Mouse (Mus musculus): Measurements from ENCODE around the gene B4galt5.
"Not testable (repeated sequence)": the region's sequence is repeated elsewhere in the genome, so short reads cannot be mapped to it uniquely, and the experiment has no call there.

B4galt5 gene

GRCm38 (mm10) chr2:167348376-167349282 lies at the start of gene B4galt5:
Gene B4galt5, minus strand, starts transcription at chr2:167349183.
- DNase-seq (ENCODE audit: low spot score): peak; percentile 53

- DNase-seq (ENCODE audit: low spot score): not testable (repeated sequence)
Measured at GRCm38 (mm10) chr2:167396420-167396819, 47.4 kb upstream of the B4galt5 start.

GRCm38 (mm10) chr2:167394426-167394825 lies 45.4 kb upstream of the B4galt5 start:
- DNase-seq (ENCODE audit: low spot score): no peak

- DNase-seq (ENCODE audit: low spot score): no peak
Measured at GRCm38 (mm10) chr2:167386998-167387397, 38.0 kb upstream of the B4galt5 start.

- no peak for DNase-seq (ENCODE audit: low spot score)
Measured at GRCm38 (mm10) chr2:167386456-167386855, 37.5 kb upstream of the B4galt5 start.

GRCm38 (mm10) chr2:167383666-167384083 lies 34.7 kb upstream of the B4galt5 start:
- DNase-seq (ENCODE audit: low spot score): no peak

- DNase-seq (ENCODE audit: low spot score): no peak
Measured at GRCm38 (mm10) chr2:167382389-167382788, 33.4 kb upstream of the B4galt5 start.

GRCm38 (mm10) chr2:167381596-167381995 lies 32.6 kb upstream of the B4galt5 start:
- DNase-seq (ENCODE audit: low spot score): no peak

- peak; percentile 29 for DNase-seq (ENCODE audit: low spot score)
Measured at GRCm38 (mm10) chr2:167380615-167381285, 31.8 kb upstream of the B4galt5 start.

GRCm38 (mm10) chr2:167378972-167379371 lies 30.0 kb upstream of the B4galt5 start:
- DNase-seq (ENCODE audit: low spot score): no peak

- DNase-seq (ENCODE audit: low spot score): no peak
Measured at GRCm38 (mm10) chr2:167377697-167378096, 28.7 kb upstream of the B4galt5 start.

GRCm38 (mm10) chr2:167376160-167376564 lies 27.2 kb upstream of the B4galt5 start:
- DNase-seq (ENCODE audit: low spot score): peak; percentile 32

GRCm38 (mm10) chr2:167375688-167376087 lies 26.7 kb upstream of the B4galt5 start:
- DNase-seq (ENCODE audit: low spot score): no peak

- no peak for DNase-seq (ENCODE audit: low spot score)
Measured at GRCm38 (mm10) chr2:167375135-167375534, 26.2 kb upstream of the B4galt5 start.

- DNase-seq (ENCODE audit: low spot score): no peak
Measured at GRCm38 (mm10) chr2:167374191-167374805, 25.3 kb upstream of the B4galt5 start.

- DNase-seq (ENCODE audit: low spot score): no peak
Measured at GRCm38 (mm10) chr2:167373266-167373665, 24.3 kb upstream of the B4galt5 start.

GRCm38 (mm10) chr2:167371506-167371905 lies 22.5 kb upstream of the B4galt5 start:
- DNase-seq (ENCODE audit: low spot score): no peak

- no peak for DNase-seq (ENCODE audit: low spot score)
Measured at GRCm38 (mm10) chr2:167368328-167368727, 19.3 kb upstream of the B4galt5 start.

- DNase-seq (ENCODE audit: low spot score): no peak
Measured at GRCm38 (mm10) chr2:167367777-167368281, 18.8 kb upstream of the B4galt5 start.

- no peak for DNase-seq (ENCODE audit: low spot score)
Measured at GRCm38 (mm10) chr2:167367325-167367724, 18.3 kb upstream of the B4galt5 start.

- no peak for DNase-seq (ENCODE audit: low spot score)
Measured at GRCm38 (mm10) chr2:167365063-167365462, 16.1 kb upstream of the B4galt5 start.

- DNase-seq (ENCODE audit: low spot score): no peak
Measured at GRCm38 (mm10) chr2:167363272-167364045, 14.5 kb upstream of the B4galt5 start.
